Mouse (Mus musculus): ENCODE measurements around the gene Pole3. TPM values are rescaled to one million over a fixed set of nuclear protein-coding genes. Genes with fewer than 3 reads are reported as not detected.

The Pole3 gene
- polyA plus RNA-seq, 1 experiment from 2014 or later: 50.7 TPM

GRCm38 (mm10) chr4:62475131-62475530, 49.7 kb downstream of the Pole3 start:
- ATAC-seq (ENCODE audit: low read depth): no peak
- H3K9me3 ChIP-seq (ENCODE audit: control insufficient read depth, low read length): no peaks in the 10 kb centered on the region
- no peaks in the 10 kb centered on the region for H3K36me3 ChIP-seq (ENCODE audit: control insufficient read depth, insufficient read depth, low read length)
- peaks cover 8% of the 10 kb centered on the region for H3K27me3 ChIP-seq (ENCODE audit: control insufficient read depth, insufficient read depth, low read length)
- no peak overlapping the region for H3K4me2 ChIP-seq (ENCODE audit: low read depth, low read length)
- H3K4me3 ChIP-seq (ENCODE audit: low read depth, low read length): no peak overlapping the region
- H3K4me1 ChIP-seq (ENCODE audit: control insufficient read depth, insufficient read depth, low read length): no peaks in the 10 kb centered on the region
- WGBS: 95% methylated on average over 2 of the region's 2 CpGs
- H3K27ac ChIP-seq (ENCODE audit: low read depth, low read length): no peak overlapping the region
- H3K9ac ChIP-seq (replicated peaks; ENCODE audit: low read depth, low read length): no peak overlapping the region

Other genes with a start within 250 kb of the Pole3 start
- gene Fkbp15, start 164.5 kb downstream of the Pole3 start, polyA plus RNA-seq (2014; fragmentation: Nextera tagmentation; extraction: Ambion mirVana): 24.1 and 26.7 TPM in 2 replicates
- gene Slc31a1, start 164.3 kb downstream of the Pole3 start, polyA plus RNA-seq (2014; fragmentation: Nextera tagmentation; extraction: Ambion mirVana): 26.3 and 32.1 TPM in 2 replicates
- gene Cdc26, start 116.4 kb downstream of the Pole3 start, polyA plus RNA-seq (2014; fragmentation: Nextera tagmentation; extraction: Ambion mirVana): 77.1 and 85.8 TPM in 2 replicates
- gene Prpf4, start 116.3 kb downstream of the Pole3 start, polyA plus RNA-seq (2014; fragmentation: Nextera tagmentation; extraction: Ambion mirVana): 15.3 and 18.4 TPM in 2 replicates
- 0.19 TPM in 1 of 2 replicates, not detected in the other for gene Rnf183, start 89.8 kb downstream of the Pole3 start, polyA plus RNA-seq (2014; fragmentation: Nextera tagmentation; extraction: Ambion mirVana)
- gene Wdr31, start 54.2 kb downstream of the Pole3 start, polyA plus RNA-seq (2014; fragmentation: Nextera tagmentation; extraction: Ambion mirVana): 10.2 and 11.8 TPM in 2 replicates
- 0.60 and 0.91 TPM in 2 replicates for gene Bspry, start 45.0 kb downstream of the Pole3 start, polyA plus RNA-seq (2014; fragmentation: Nextera tagmentation; extraction: Ambion mirVana)
- 13.6 and 15.6 TPM in 2 replicates for gene Hdhd3, start 21.6 kb downstream of the Pole3 start, polyA plus RNA-seq (2014; fragmentation: Nextera tagmentation; extraction: Ambion mirVana)
- gene Alad, start 5.2 kb downstream of the Pole3 start, polyA plus RNA-seq (2014; fragmentation: Nextera tagmentation; extraction: Ambion mirVana): 69.9 and 79.0 TPM in 2 replicates
- gene 4933430I17Rik, start 301 bp upstream of the Pole3 start, polyA plus RNA-seq (2014; fragmentation: Nextera tagmentation; extraction: Ambion mirVana): 1.2 and 1.3 TPM in 2 replicates
- 30.1 and 32.5 TPM in 2 replicates for gene Rgs3, start 34.8 kb upstream of the Pole3 start, polyA plus RNA-seq (2014; fragmentation: Nextera tagmentation; extraction: Ambion mirVana)